In genomic region chr6:99433006-99433405, GRCm38 (mm10) we compare ENCODE assay signal across 15 mouse cellular contexts.
"Had no signal": no experiment of that assay in that cellular context is flagged by ENCODE, and none has a peak within 500 bp of the region (broad histone marks: within the 10 kb centered on the region; RNA-seq: fewer than 3 reads in every experiment).

No protein-coding gene starts in this region.

- H3K4me1 ChIP-seq: stomach, embryonic 15.5 days had no signal

- H3K27me3 ChIP-seq: limb, embryonic 13.5 days; midbrain, embryonic 12.5 days; stomach, embryonic 15.5 days had no signal

- H3K4me3 ChIP-seq: layer of hippocampus, adult 2 months; limb, embryonic 13.5 days; midbrain, embryonic 12.5 days; neural tube, embryonic 15.5 days; stomach, embryonic 15.5 days had no signal

- H3K27ac ChIP-seq: kidney, postnatal 0 days; layer of hippocampus, adult 2 months; limb, embryonic 13.5 days; liver, embryonic 14.5 days; midbrain, embryonic 12.5 days; neural tube, embryonic 15.5 days; stomach, embryonic 15.5 days had no signal

- H3K36me3 ChIP-seq: midbrain, embryonic 12.5 days; neural tube, embryonic 15.5 days had no signal

- DNase-seq: kidney, adult 11 months; kidney, adult 9 months; kidney, postnatal 36 days; left cerebral cortex, postnatal 4 days; lung, adult 18-20 months; right cerebral cortex, adult 18-20 months; spleen, adult 18-20 months; thymus, postnatal 4 days had no signal
